Mouse (Mus musculus): ENCODE data around the gene Cipc. TPM values are rescaled to one million over a fixed set of nuclear protein-coding genes. Genes with fewer than 3 reads are reported as not detected.

Cipc gene
- polyA plus RNA-seq, 1 experiment from 2014 or later, result 61.0 TPM

GRCm38 (mm10) chr12:86988227-86988626 lies 41.4 kb downstream of the Cipc start:
- H3K4me1 ChIP-seq (ENCODE audit: control insufficient read depth, insufficient read depth, low read length), result peaks cover 24% of the 10 kb centered on the region
- no peak overlapping the region for H3K4me3 ChIP-seq (replicated peaks; ENCODE audit: low read depth, low read length)
- WGBS, result 51% methylated on average over 16 of the region's 16 CpGs
- no peak overlapping the region for H3K27ac ChIP-seq (replicated peaks; ENCODE audit: low read depth, low read length)
- no peak overlapping the region for H3K9ac ChIP-seq (replicated peaks; ENCODE audit: low read length)
- no peak for ATAC-seq (ENCODE audit: low FRiP score, low TSS enrichment)
- H3K36me3 ChIP-seq (ENCODE audit: control insufficient read depth, insufficient read depth, low read length), result no peaks in the 10 kb centered on the region
- DNase-seq, result no peak
- H3K9me3 ChIP-seq (ENCODE audit: control insufficient read depth, low read length), result no peaks in the 10 kb centered on the region
- peaks cover 49% of the 10 kb centered on the region for H3K27me3 ChIP-seq (ENCODE audit: control insufficient read depth, insufficient read depth, low read length)
- no peak overlapping the region; the same call in 1 of the 2 replicates for H3K4me2 ChIP-seq (ENCODE audit: low read length)

- H3K27me3 ChIP-seq (ENCODE audit: control insufficient read depth, insufficient read depth, low read length), result peaks cover 41% of the 10 kb centered on the region
- H3K9ac ChIP-seq (replicated peaks; ENCODE audit: low read length), result peak overlapping the region; percentile 77; the same call in 1 of the 2 replicates
- 5% methylated on average over 15 of the region's 15 CpGs for WGBS
- peak overlapping the region; percentile 88 for H3K4me2 ChIP-seq (ENCODE audit: low read length)
- no peak for DNase-seq
- H3K36me3 ChIP-seq (ENCODE audit: control insufficient read depth, insufficient read depth, low read length), result no peaks in the 10 kb centered on the region
- H3K4me3 ChIP-seq (replicated peaks; ENCODE audit: low read depth, low read length), result peak overlapping the region; percentile 59
- H3K9me3 ChIP-seq (ENCODE audit: control insufficient read depth, low read length), result no peaks in the 10 kb centered on the region
- 0 out of 2 replicates have a peak, but pooled peaks have one; percentile 7 for ATAC-seq (ENCODE audit: low FRiP score, low TSS enrichment)
- H3K27ac ChIP-seq (replicated peaks; ENCODE audit: low read depth, low read length), result no peak overlapping the region
- peaks cover 19% of the 10 kb centered on the region; the same call in 1 of the 2 replicates for H3K4me1 ChIP-seq (ENCODE audit: control insufficient read depth, insufficient read depth, low read length)
Measured at GRCm38 (mm10) chr12:86989378-86989777, 42.5 kb downstream of the Cipc start.

GRCm38 (mm10) chr12:86989890-86990754 lies 43.3 kb downstream of the Cipc start, which contains the start of gene Zdhhc22:
Zdhhc22 (minus strand) TSS chr12:86990430.
- H3K9ac ChIP-seq (replicated peaks; ENCODE audit: low read length), result peak within 1 kb of the TSS; percentile 77
- no peaks in the 10 kb centered on the region for H3K36me3 ChIP-seq (ENCODE audit: control insufficient read depth, insufficient read depth, low read length)
- H3K4me2 ChIP-seq (ENCODE audit: low read length), result peak within 1 kb of the TSS; percentile 88
- ATAC-seq (ENCODE audit: low FRiP score, low TSS enrichment), result peak; percentile 83
- peak within 1 kb of the TSS; percentile 60 for H3K27ac ChIP-seq (replicated peaks; ENCODE audit: low read depth, low read length)
- H3K4me1 ChIP-seq (ENCODE audit: control insufficient read depth, insufficient read depth, low read length), result peaks cover 23% of the 10 kb centered on the region; the same call in 1 of the 2 replicates
- H3K4me3 ChIP-seq (replicated peaks; ENCODE audit: low read depth, low read length), result peak within 1 kb of the TSS; percentile 59
- H3K27me3 ChIP-seq (ENCODE audit: control insufficient read depth, insufficient read depth, low read length), result peaks cover 36% of the 10 kb centered on the region
- WGBS, result under 1% methylated on average over 61 of the region's 68 CpGs
- H3K9me3 ChIP-seq (ENCODE audit: control insufficient read depth, low read length), result no peaks in the 10 kb centered on the region
- DNase-seq, result peak; percentile 87

- 35% methylated on average over 2 of the region's 2 CpGs for WGBS
Measured at GRCm38 (mm10) chr12:86990755-86991110, 43.9 kb downstream of the Cipc start.

GRCm38 (mm10) chr12:86994166-86994565 lies 47.3 kb downstream of the Cipc start:
- no peak for ATAC-seq (ENCODE audit: low FRiP score, low TSS enrichment)
- H3K36me3 ChIP-seq (ENCODE audit: control insufficient read depth, insufficient read depth, low read length), result no peaks in the 10 kb centered on the region
- no peak overlapping the region for H3K4me3 ChIP-seq (replicated peaks; ENCODE audit: low read depth, low read length)
- no peak overlapping the region for H3K4me2 ChIP-seq (ENCODE audit: low read length)
- H3K27ac ChIP-seq (replicated peaks; ENCODE audit: low read depth, low read length), result no peak overlapping the region
- no peaks in the 10 kb centered on the region for H3K9me3 ChIP-seq (ENCODE audit: control insufficient read depth, low read length)
- no peak for DNase-seq
- peaks cover 13% of the 10 kb centered on the region; the same call in 1 of the 2 replicates for H3K27me3 ChIP-seq (ENCODE audit: control insufficient read depth, insufficient read depth, low read length)
- 39% methylated on average over 4 of the region's 4 CpGs for WGBS
- H3K4me1 ChIP-seq (ENCODE audit: control insufficient read depth, insufficient read depth, low read length), result peaks cover 23% of the 10 kb centered on the region; the same call in 1 of the 2 replicates
- no peak overlapping the region for H3K9ac ChIP-seq (replicated peaks; ENCODE audit: low read length)

More at GRCm38 (mm10) chr12:86990755-86991110, 43.9 kb downstream of the Cipc start:
- peak overlapping the region; percentile 60; the same call in 1 of the 2 replicates for H3K27ac ChIP-seq (replicated peaks; ENCODE audit: low read depth, low read length)
- no peaks in the 10 kb centered on the region for H3K9me3 ChIP-seq (ENCODE audit: control insufficient read depth, low read length)
- DNase-seq (no peak), ATAC-seq (ENCODE audit: low FRiP score, low TSS enrichment) (no peak)
- peaks cover 23% of the 10 kb centered on the region; the same call in 1 of the 2 replicates for H3K4me1 ChIP-seq (ENCODE audit: control insufficient read depth, insufficient read depth, low read length)
- H3K4me3 ChIP-seq (replicated peaks; ENCODE audit: low read depth, low read length), result peak overlapping the region; percentile 59
- peak overlapping the region; percentile 77 for H3K9ac ChIP-seq (replicated peaks; ENCODE audit: low read length)
- H3K27me3 ChIP-seq (ENCODE audit: control insufficient read depth, insufficient read depth, low read length), result peaks cover 36% of the 10 kb centered on the region
- no peaks in the 10 kb centered on the region for H3K36me3 ChIP-seq (ENCODE audit: control insufficient read depth, insufficient read depth, low read length)
- peak overlapping the region; percentile 88 for H3K4me2 ChIP-seq (ENCODE audit: low read length)

- Histone ChIP-seq H3K9ac (replicated peaks; ENCODE audit: low read length) (no peak overlapping the region), H3K27ac (replicated peaks; ENCODE audit: low read depth, low read length) (0 out of 2 replicates have a peak overlapping the region, but pooled peaks have one; percentile 20), H3K9me3 (ENCODE audit: control insufficient read depth, low read length) (no peaks in the 10 kb centered on the region), H3K4me1 (ENCODE audit: control insufficient read depth, insufficient read depth, low read length) (peaks cover 22% of the 10 kb centered on the region; the same call in 1 of the 2 replicates), H3K27me3 (ENCODE audit: control insufficient read depth, insufficient read depth, low read length) (0 out of 2 replicates have a peak, but pooled peaks cover 10% of the 10 kb centered on the region), H3K4me2 (ENCODE audit: low read length) (no peak overlapping the region), H3K36me3 (ENCODE audit: control insufficient read depth, insufficient read depth, low read length) (no peaks in the 10 kb centered on the region), H3K4me3 (replicated peaks; ENCODE audit: low read depth, low read length) (no peak overlapping the region)
- WGBS, result 25% methylated on average over 3 of the region's 3 CpGs
- ATAC-seq (ENCODE audit: low FRiP score, low TSS enrichment), result no peak
- no peak for DNase-seq
Measured at GRCm38 (mm10) chr12:86994776-86995175, 47.9 kb downstream of the Cipc start.

GRCm38 (mm10) chr12:86995931-86996330 lies 49.1 kb downstream of the Cipc start:
- H3K9me3 ChIP-seq (ENCODE audit: control insufficient read depth, low read length), result no peaks in the 10 kb centered on the region
- ATAC-seq (ENCODE audit: low FRiP score, low TSS enrichment) (no peak), DNase-seq (no peak)
- H3K4me1 ChIP-seq (ENCODE audit: control insufficient read depth, insufficient read depth, low read length), result peaks cover 23% of the 10 kb centered on the region
- H3K36me3 ChIP-seq (ENCODE audit: control insufficient read depth, insufficient read depth, low read length), result no peaks in the 10 kb centered on the region
- no peak overlapping the region for H3K9ac ChIP-seq (replicated peaks; ENCODE audit: low read length)
- no peak overlapping the region for H3K4me2 ChIP-seq (ENCODE audit: low read length)
- H3K27me3 ChIP-seq (ENCODE audit: control insufficient read depth, insufficient read depth, low read length), result 0 out of 2 replicates have a peak, but pooled peaks cover 6% of the 10 kb centered on the region
- 85% methylated on average over 6 of the region's 6 CpGs for WGBS
- no peak overlapping the region for H3K4me3 ChIP-seq (replicated peaks; ENCODE audit: low read depth, low read length)
- no peak overlapping the region for H3K27ac ChIP-seq (replicated peaks; ENCODE audit: low read depth, low read length)

GRCm38 (mm10) chr12:86998699-86999098 lies 51.9 kb downstream of the Cipc start:
- Histone ChIP-seq H3K9me3 (ENCODE audit: control insufficient read depth, low read length) (no peaks in the 10 kb centered on the region), H3K27me3 (ENCODE audit: control insufficient read depth, insufficient read depth, low read length) (no peaks in the 10 kb centered on the region), H3K9ac (replicated peaks; ENCODE audit: low read length) (no peak overlapping the region), H3K4me2 (ENCODE audit: low read length) (no peak overlapping the region), H3K27ac (replicated peaks; ENCODE audit: low read depth, low read length) (no peak overlapping the region), H3K4me3 (replicated peaks; ENCODE audit: low read depth, low read length) (no peak overlapping the region), H3K36me3 (ENCODE audit: control insufficient read depth, insufficient read depth, low read length) (no peaks in the 10 kb centered on the region), H3K4me1 (ENCODE audit: control insufficient read depth, insufficient read depth, low read length) (peaks cover 14% of the 10 kb centered on the region)
- 92% methylated on average over 4 of the region's 4 CpGs for WGBS
- DNase-seq, result no peak
- no peak for ATAC-seq (ENCODE audit: low FRiP score, low TSS enrichment)
